In genomic region chrX:11880972-11881371, GRCm38 (mm10) we compare ENCODE assay signal across 12 mouse cellular contexts.
DNase-seq lines count a peak whose midpoint lies in the region; ATAC-seq lines count a peak whose summit lies in the region.
"Had no signal": no experiment of that assay in that cellular context is flagged by ENCODE, and none has a peak within 500 bp of the region (broad histone marks: within the 10 kb centered on the region; RNA-seq: fewer than 3 reads in every experiment).

No protein-coding gene starts in this region.

- peak; percentile 80 to 89 for ATAC-seq in hematopoietic stem cell, adult 5-6 weeks (replicated peaks in 1 of 2; ENCODE audit: insufficient read depth in 1 of 2, low FRiP score in 2 of 2, low TSS enrichment in 1 of 2, low read depth in 1 of 2, poor library complexity in 2 of 2, severe bottlenecking in 2 of 2)
- ATAC-seq: forebrain, embryonic 15.5 days had no signal

- peak; percentile 44 to 58 for DNase-seq in cerebellum, postnatal 10 days
- DNase-seq in cerebellum, postnatal 4 days (ENCODE audit: low spot score in 2 of 2), result no peak
- peak; percentile 18 for DNase-seq in ovary, adult 18-20 months (ENCODE audit: low spot score)
- DNase-seq in ovary, postnatal 14 days (ENCODE audit: low spot score), result no peak
- no peak for DNase-seq in heart, postnatal 36 days
- DNase-seq in frontal cortex, postnatal 25 days (ENCODE audit: low spot score in 2 of 2), result no peak
- DNase-seq in cerebellum, adult 18-20 months, result no peak
- DNase-seq: cerebellum, adult 9-11 months; kidney, adult 11 months; liver had no signal

- intact Hi-C loops in heart, postnatal 36 days (cut with DNase I), result no loop called here

Comparison
In these comparisons a context has a peak if more than half of its experiments do, and no peak if none do; other contexts are left out.
1. DNase-seq: peak in cerebellum, postnatal 10 days (2 of 2) and ovary, adult 18-20 months (single experiment); none in cerebellum, postnatal 4 days (0 of 2), ovary, postnatal 14 days (single experiment), heart, postnatal 36 days (0 of 2), frontal cortex, postnatal 25 days (0 of 2) and cerebellum, adult 18-20 months (0 of 2).